Mouse (Mus musculus) liver, embryonic 16.5 days (tissue): ENCODE measurements around the gene Snrnp25. TPM values are rescaled to one million over a fixed set of nuclear protein-coding genes. Genes with fewer than 3 reads are reported as not detected.

Experiments
- ATAC-seq: fragments of 200-750 bp; cut with Nextera tagmentation; 2 replicates; pipeline ENCODE4 v1.8.0; 2017; ENCODE audit warnings: low read depth, mild to moderate bottlenecking, moderate number of reproducible peaks, moderate library complexity
- H3K27ac ChIP-seq: fragments of 300-500 bp; sonication (generic); 2 replicates; pipeline ENCODE4 v1.5.1; 2014; ENCODE audit warnings: mild to moderate bottlenecking, low read length
- H3K27me3 ChIP-seq: fragments of 300-500 bp; sonication (generic); 2 replicates; pipeline ENCODE4 v1.6.1; 2014; ENCODE audit warnings: low read depth, low read length, mixed read lengths; ENCODE audit not compliant: control insufficient read depth, insufficient read depth
- H3K36me3 ChIP-seq: fragments of 300-500 bp; sonication (generic); 2 replicates; pipeline ENCODE4 v1.6.1; 2014; ENCODE audit warnings: mild to moderate bottlenecking; ENCODE audit not compliant: control insufficient read depth, insufficient read depth
- H3K4me1 ChIP-seq: fragments of 300-500 bp; sonication (generic); 2 replicates; pipeline ENCODE4 v1.6.1; 2014; ENCODE audit warnings: low read depth, low read length, mixed read lengths; ENCODE audit not compliant: control insufficient read depth
- H3K4me2 ChIP-seq: fragments of 300-500 bp; sonication (generic); 2 replicates; pipeline ENCODE4 v1.6.1; 2014; ENCODE audit warnings: low read depth, low read length, mixed read lengths
- H3K4me3 ChIP-seq: fragments of 300-500 bp; sonication (generic); 2 replicates; pipeline ENCODE4 v1.5.1; 2014; ENCODE audit warnings: low read depth, mild to moderate bottlenecking, low read length
- H3K9ac ChIP-seq: fragments of 300-500 bp; sonication (generic); 2 replicates; pipeline ENCODE4 v1.6.1; 2014; ENCODE audit warnings: low read depth, low read length
- H3K9me3 ChIP-seq: fragments of 300-500 bp; sonication (generic); replicated peaks from 2 replicates; pipeline ENCODE4 v1.6.1; 2016; ENCODE audit warnings: low read length; ENCODE audit not compliant: control insufficient read depth
- WGBS: fragments of 180-500 bp; shearing (Covaris S2); extraction: QIAGEN DNeasy Blood & Tissue Kit; methylation state at CpG from one replicate; pipeline ENCODE4 v1.1.7; 2014; ENCODE audit not compliant: insufficient replicate concordance; 5-methylcytosine and 5-hydroxymethylcytosine counted together
- polyA plus RNA-seq: library from polyadenylated mRNA; unstranded; fragments of >200 nt; fragmentation: Nextera tagmentation; extraction: Ambion mirVana; gene quantifications from 2 replicates; pipeline ENCODE4 v1.2.1, GENCODE M21; 2015

Snrnp25 gene
- polyA plus RNA-seq, 1 experiment from 2014 or later, result 58.1 TPM

GRCm38 (mm10) chr11:32226124-32226871 lies 21.1 kb downstream of the Snrnp25 start, which contains the start of gene Mpg:
Gene Mpg, plus strand, starts transcription at chr11:32226505.
- H3K9me3 ChIP-seq, result no peaks in the 10 kb centered on the region
- H3K4me2 ChIP-seq, result peak within 1 kb of the TSS; percentile 71
- H3K9ac ChIP-seq, result peak within 1 kb of the TSS; percentile 91
- peak; percentile 91 for ATAC-seq
- H3K4me3 ChIP-seq, result peak within 1 kb of the TSS; percentile 78
- peaks cover 44% of the 10 kb centered on the region for H3K27me3 ChIP-seq
- H3K27ac ChIP-seq, result peak within 1 kb of the TSS; percentile 76
- WGBS, result 3% methylated on average over 47 of the region's 47 CpGs
- H3K36me3 ChIP-seq, result peaks cover 20% of the 10 kb centered on the region
- peaks cover 35% of the 10 kb centered on the region for H3K4me1 ChIP-seq

GRCm38 (mm10) chr11:32227041-32227440 lies 21.8 kb downstream of the Snrnp25 start:
- 33% methylated on average over 1 of the region's 1 CpGs for WGBS

DNA sequence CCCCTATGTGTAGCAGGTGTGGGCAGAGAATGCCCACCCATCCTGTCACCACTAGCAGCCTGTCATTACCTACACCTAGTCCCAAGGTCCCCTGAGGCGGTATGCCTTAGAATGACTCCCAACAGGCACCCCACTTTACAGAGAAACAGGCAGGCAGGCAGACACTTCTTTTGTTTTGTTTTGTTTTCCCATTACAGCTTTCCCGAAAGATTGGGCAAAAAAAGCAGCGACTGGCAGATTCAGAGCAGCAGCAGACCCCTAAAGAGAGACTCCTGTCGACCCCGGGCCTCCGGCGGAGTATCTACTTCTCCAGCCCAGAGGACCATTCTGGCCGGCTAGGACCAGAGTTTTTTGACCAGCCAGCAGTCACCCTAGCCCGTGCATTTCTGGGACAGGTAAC lies 22.3 kb downstream of the Snrnp25 start:
- Histone ChIP-seq H3K4me2 (peak overlapping the region; percentile 71), H3K9ac (peak overlapping the region; percentile 91; the same call in 1 of the 2 replicates), H3K27me3 (peaks cover 32% of the 10 kb centered on the region), H3K36me3 (peaks cover 32% of the 10 kb centered on the region), H3K9me3 (no peaks in the 10 kb centered on the region), H3K4me1 (peaks cover 28% of the 10 kb centered on the region), H3K4me3 (peak overlapping the region; percentile 78), H3K27ac (peak overlapping the region; percentile 11; the same call in 1 of the 2 replicates)
- 83% methylated on average over 9 of the region's 9 CpGs for WGBS
- ATAC-seq, result no peak

More at GRCm38 (mm10) chr11:32227041-32227440, 21.8 kb downstream of the Snrnp25 start:
- Histone ChIP-seq H3K4me3 (peak overlapping the region; percentile 78), H3K4me2 (peak overlapping the region; percentile 71), H3K27ac (peak overlapping the region; percentile 76; the same call in 1 of the 2 replicates), H3K9me3 (no peaks in the 10 kb centered on the region), H3K4me1 (peaks cover 31% of the 10 kb centered on the region), H3K27me3 (peaks cover 37% of the 10 kb centered on the region), H3K9ac (peak overlapping the region; percentile 91), H3K36me3 (peaks cover 27% of the 10 kb centered on the region)
- ATAC-seq, result no peak

GRCm38 (mm10) chr11:32228292-32228845 lies 23.2 kb downstream of the Snrnp25 start:
- Histone ChIP-seq H3K27me3 (peaks cover 24% of the 10 kb centered on the region), H3K4me2 (no peak overlapping the region), H3K4me1 (peaks cover 28% of the 10 kb centered on the region), H3K9ac (no peak overlapping the region), H3K4me3 (no peak overlapping the region), H3K9me3 (no peaks in the 10 kb centered on the region), H3K36me3 (peaks cover 39% of the 10 kb centered on the region), H3K27ac (0 out of 2 replicates have a peak overlapping the region, but pooled peaks have one; percentile 29)
- ATAC-seq, result no peak
- WGBS, result 77% methylated on average over 3 of the region's 3 CpGs

DNA sequence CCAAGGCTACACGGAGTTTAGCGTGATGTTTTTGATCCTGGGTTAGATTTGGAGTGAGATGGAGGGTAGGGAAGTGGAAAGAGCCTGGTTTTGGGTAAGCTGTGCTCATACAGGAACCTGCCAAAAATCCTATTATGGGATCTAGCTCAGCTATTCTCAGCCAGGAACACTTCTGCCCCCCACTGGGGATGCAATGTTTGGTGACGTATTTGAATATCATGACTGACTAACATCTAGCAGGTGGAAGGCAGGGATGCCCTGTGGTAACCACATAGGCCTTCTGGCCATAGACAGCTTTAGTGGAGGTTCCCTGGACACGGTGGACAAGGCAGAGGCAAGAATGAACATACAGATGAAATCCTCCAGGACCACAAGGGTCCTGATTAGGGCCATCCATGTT lies 25.0 kb downstream of the Snrnp25 start:
- peaks cover 58% of the 10 kb centered on the region for H3K36me3 ChIP-seq
- no peak overlapping the region for H3K27ac ChIP-seq
- H3K4me2 ChIP-seq, result no peak overlapping the region
- H3K9ac ChIP-seq, result no peak overlapping the region
- H3K4me1 ChIP-seq, result peaks cover 18% of the 10 kb centered on the region
- peaks cover 5% of the 10 kb centered on the region for H3K27me3 ChIP-seq
- 75% methylated on average over 4 of the region's 4 CpGs for WGBS
- no peak overlapping the region for H3K4me3 ChIP-seq
- no peak for ATAC-seq
- H3K9me3 ChIP-seq, result no peaks in the 10 kb centered on the region

DNA sequence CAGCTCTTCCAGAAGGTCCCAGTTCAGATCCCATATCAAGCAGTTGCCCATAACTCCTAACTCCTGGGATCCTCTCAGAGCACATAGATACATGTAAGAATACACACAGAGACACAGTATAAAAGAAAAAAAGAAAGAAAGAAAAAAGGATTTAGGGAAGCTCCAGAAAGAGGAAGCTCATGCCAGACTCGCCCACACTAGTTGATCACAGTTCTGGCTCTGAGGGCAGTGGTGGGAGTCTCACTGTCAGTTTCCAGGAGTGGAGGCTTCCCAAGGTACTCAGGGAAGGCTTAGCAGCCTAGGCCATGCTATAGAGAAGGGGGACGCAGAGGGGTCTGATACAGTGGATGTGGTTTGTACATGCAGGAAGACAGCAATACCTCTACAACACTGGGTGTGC lies 25.9 kb downstream of the Snrnp25 start:
- no peak overlapping the region for H3K4me2 ChIP-seq
- H3K9ac ChIP-seq, result no peak overlapping the region
- no peaks in the 10 kb centered on the region for H3K9me3 ChIP-seq
- H3K4me3 ChIP-seq, result no peak overlapping the region
- H3K36me3 ChIP-seq, result peaks cover 65% of the 10 kb centered on the region
- peaks cover 12% of the 10 kb centered on the region for H3K4me1 ChIP-seq
- WGBS, result 73% methylated on average over 2 of the region's 2 CpGs
- H3K27ac ChIP-seq, result 0 out of 2 replicates have a peak overlapping the region, but pooled peaks have one; percentile 13
- no peak for ATAC-seq
- no peaks in the 10 kb centered on the region for H3K27me3 ChIP-seq

DNA sequence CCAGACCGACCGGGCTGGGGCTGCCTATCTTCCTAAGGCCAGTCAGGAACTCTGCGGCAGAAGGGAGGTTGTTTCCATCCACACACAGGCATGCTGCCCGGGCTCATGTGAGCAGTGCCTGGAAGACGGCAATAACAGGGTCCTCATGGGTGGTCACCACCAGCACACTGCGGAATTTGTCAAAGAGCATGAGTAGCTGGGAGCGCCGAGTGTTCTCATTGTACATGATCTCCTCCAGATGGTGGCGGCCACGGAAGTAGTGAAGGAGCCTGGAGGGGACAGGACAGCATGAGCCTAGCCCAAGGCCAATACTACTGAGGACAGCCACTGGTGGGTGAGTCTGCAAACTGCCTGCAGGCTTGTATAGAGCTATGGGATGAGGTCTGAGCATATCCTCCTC lies 27.6 kb downstream of the Snrnp25 start:
- Histone ChIP-seq H3K9me3 (no peaks in the 10 kb centered on the region), H3K27me3 (no peaks in the 10 kb centered on the region), H3K36me3 (peaks cover 80% of the 10 kb centered on the region), H3K4me2 (no peak overlapping the region), H3K4me3 (no peak overlapping the region), H3K4me1 (peaks cover 16% of the 10 kb centered on the region), H3K27ac (no peak overlapping the region), H3K9ac (no peak overlapping the region)
- ATAC-seq, result no peak
- WGBS, result 87% methylated on average over 10 of the region's 10 CpGs

DNA sequence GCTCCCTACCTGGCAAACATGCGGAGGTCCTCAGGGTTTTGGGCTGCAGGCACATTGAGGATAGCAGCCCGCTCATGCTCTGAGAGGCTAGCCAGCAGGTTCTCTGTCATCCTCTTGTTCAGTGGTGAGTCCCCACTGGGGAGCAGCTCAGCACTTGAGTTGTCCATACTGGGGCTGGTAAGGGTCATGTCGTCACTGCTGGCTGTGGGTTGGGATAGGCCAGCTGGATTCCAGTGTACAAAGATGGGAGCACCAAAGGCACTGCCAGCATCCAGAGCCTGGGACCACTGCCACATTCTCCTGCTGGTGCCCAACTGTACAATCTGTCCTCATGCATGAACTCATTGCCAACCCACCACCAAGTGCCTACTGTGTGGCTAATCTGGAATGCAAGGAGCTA lies 28.7 kb downstream of the Snrnp25 start:
- H3K36me3 ChIP-seq, result peaks cover 85% of the 10 kb centered on the region
- peaks cover 26% of the 10 kb centered on the region for H3K4me1 ChIP-seq
- H3K27me3 ChIP-seq, result no peaks in the 10 kb centered on the region
- ATAC-seq, result no peak
- no peaks in the 10 kb centered on the region for H3K9me3 ChIP-seq
- H3K27ac ChIP-seq, result no peak overlapping the region
- no peak overlapping the region for H3K4me3 ChIP-seq
- WGBS, result 84% methylated on average over 3 of the region's 3 CpGs
- no peak overlapping the region for H3K4me2 ChIP-seq
- H3K9ac ChIP-seq, result no peak overlapping the region
